Mouse (Mus musculus) R1 (cell line): ENCODE measurements around the gene Invs.
A peak's percentile ranks its signal among the peaks of the same experiment; 100 is the strongest.

Experiments used
- DNase-seq: peaks from one replicate; pipeline ENCODE4 v3.0.0-alpha.2; 2018; ENCODE audit warnings: low read depth, low spot score

Gene Invs

DNA sequence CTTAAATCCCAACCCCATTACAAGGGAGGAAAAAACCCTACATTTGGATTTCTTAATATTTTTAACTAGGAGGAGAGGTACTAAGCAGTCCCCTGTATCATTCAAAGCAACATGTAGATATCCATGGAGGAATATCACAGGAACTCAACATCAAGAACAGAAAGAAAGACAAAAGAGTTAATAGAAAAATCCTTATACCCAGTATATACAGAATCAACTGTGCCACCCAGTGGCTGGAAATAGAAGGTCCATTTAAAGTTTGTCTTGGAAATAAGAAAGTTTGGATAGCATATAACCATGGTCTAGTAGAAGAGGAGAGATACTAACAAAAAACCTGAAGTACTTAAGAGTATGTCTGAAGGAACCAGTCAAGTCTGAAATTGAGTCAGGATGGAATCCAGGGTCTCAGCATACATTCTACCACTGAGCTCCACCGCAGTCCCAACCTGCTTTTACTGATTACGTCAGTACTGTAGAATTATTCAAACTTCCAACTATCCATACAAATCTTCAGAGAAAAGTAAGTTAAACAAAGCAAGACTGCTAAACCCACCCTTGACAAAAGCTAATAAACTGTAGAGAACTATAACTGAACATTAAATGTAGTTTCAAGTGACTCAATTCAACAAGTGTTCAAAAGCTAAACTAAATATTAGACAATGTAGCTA lies 174.7 kb downstream of the Invs start:
- DNase-seq = no peak

DNA sequence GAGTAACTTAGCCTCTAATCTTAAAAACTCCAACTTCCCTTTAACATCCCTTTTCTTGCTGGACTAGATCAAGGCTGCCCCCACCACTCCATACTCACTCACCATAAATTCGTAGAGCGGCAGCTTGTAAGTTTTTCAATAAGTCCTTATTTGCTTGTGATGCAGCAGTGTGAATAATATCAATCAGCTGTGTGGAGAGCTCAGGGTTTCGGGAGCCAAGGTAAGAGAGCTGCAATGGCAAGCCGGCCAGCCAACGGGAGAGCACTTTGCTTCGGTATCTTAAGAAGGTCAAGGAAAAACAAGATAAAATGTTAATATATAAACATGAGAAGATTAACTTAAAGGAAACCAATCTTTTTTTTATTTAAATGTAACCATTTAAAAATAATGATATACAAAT lies 178.9 kb downstream of the Invs start:
- no peak for DNase-seq

DNA sequence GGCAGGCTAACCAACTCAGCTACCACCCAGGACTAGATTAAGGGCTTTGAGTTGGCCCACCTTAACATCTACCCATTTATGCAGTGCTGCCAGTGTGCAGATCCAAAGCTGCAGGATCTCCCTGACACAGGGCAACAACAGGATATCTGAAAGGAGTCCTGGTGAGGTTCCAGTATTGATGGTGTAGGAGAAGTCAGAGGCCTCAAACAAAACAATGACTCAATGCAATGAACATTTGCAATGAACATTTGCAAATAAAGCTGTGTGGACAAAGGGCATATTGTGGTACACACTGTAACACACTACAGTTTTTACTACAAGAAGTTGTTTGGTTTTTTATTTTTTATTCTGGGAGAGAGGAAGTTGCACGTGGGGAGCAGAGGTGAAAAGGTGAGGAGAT lies 181.5 kb downstream of the Invs start:
- DNase-seq = no peak

DNA sequence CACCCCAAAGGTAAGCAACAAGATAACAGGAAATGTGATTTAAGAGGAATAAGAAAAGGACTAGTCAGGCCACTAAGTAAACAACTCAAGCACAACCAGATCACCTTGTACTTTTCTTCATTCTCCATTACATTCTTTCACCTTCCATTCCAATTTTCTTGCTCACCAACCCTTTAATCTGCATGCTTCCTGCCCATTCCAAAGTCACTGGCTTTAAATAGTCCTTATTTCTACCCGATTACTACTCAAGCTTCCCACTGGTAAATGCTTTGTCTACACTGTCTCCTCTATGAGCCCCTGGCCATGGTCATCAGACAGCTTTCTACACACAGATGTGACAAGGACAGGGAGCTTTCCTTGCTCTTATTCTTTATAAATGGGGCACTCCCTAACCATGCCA lies 191.4 kb downstream of the Invs start:
- DNase-seq = no peak

DNA sequence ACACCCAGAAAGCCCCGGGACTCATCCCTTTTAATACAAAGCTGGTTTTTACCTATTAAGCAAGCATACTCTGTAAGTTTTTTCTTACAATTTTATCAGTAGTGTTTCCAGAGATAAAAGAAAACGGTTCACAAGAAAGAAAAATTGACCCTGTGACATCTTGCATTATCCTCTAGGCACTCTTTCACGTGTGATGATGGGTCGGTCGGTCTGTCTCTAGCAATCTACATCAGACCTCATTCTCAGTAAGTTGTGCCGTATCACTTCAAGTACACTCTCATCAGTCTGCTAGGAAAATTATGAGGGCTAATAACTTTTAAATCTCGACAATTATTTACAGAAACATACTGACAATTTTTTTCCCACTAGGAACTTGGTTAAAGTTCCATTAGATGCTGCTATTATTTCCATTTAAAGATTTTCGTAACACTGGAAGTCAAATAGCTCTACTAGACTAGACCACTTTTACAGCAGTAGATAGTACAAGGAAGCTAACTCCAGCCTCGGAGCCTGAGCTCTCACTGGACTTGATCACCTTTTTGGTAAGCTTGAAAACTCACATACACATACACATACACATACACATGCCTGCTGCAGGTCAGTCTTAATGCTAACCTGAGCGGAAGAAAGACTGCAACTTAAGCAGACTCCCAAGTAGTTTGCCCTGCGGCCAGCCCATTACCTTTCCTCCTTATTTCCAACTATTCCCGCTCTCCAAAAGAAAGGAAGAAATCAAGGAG lies 192.7 kb downstream of the Invs start:
- no peak for DNase-seq

DNA sequence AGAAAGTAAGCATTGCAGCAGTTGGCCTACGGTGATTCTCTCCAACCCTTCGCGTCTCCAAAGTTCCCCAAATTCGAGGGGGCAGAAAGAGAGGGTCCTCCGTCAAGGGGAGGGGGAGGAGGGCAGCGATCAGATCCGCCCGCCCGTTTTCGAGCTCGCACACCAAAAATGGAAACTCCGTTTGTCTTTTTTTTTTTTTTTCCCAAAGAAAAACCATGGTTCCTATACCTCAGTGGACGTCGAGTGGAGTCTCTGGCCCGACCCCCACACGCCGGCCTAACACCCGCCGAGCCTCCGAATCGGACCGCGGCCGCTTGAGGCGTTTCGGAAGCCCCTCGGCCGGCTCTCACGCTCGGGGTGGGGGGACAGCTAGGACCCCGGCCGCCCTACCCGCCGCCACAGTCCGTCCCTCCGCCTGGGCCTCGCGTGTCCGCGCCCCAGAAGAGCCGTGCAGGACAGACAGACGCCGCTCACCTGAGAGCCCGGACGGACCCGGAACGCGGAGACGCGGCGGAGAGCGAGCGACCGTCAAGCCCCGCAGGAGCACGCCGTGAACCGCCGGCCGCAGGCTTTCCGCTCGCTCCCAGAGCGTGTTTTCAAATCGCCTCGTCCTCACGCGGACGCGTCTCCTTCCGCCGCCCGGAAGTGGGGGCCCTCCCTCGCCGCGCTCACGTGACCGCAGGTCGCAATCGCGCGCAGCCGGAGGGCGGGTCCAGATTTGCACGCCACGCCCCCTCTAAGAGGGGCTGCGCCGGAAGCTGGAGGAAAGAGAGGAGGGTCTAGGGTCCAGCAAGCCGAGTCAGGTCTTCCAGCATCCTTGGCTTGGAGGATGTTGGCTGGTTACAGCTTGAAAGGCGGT lies 193.5 kb downstream of the Invs start, which contains the start of gene Tex10:
Tex10 (minus strand) TSS at position 668 of the 859 bp plus-strand sequence.
- peak; percentile 92 for DNase-seq

DNA sequence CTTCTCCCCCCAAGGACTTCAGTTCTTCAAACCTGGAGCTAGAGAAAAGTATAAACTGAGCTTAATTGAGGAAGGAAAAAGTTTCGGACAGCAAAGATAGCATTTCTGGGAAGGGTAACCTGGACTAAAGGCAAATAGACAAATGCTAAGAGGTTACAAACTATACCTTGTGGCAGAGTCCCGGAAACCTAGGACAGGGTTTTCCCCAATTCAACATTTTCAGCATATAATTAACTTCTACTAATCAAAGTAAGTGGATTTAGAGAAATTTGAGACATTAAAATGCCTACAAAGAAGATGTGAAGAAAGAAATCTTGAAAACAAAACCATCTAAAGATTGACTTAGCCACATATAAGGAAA lies 194.1 kb downstream of the Invs start:
- DNase-seq = no peak

DNA sequence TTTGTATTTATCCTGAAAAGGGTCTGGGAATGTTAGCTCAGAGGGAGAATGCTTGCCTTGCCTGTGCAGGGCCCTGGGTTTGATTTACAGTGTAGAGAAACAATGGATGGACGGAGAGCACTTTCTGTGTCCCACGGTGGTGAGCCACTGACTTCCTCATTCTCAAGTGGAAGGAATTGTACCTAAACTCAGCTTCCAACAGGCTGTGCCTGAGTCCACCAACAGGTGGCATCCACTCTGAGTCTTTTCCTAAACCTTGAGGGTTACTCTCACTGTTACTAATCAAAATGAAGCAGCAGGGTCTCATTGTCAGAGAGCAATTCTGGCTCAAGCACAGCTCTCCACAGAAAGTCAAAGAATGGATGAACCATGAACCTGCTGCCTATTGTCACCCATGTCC lies 201.7 kb downstream of the Invs start:
- peak; percentile 88 for DNase-seq
